Mouse (Mus musculus) testis, adult 2 months (tissue): ENCODE data around the gene Tex45.

Source experiments
- CTCF ChIP-seq: fragments of 200-500 bp; IDR thresholded peaks from 2 replicates; pipeline ENCODE4 v1.5.1; 2012; ENCODE audit warnings: low read depth, mild to moderate bottlenecking, inconsistent platforms, low read length, moderate library complexity; ENCODE audit not compliant: control insufficient read depth, insufficient read depth, insufficient replicate concordance
- POLR2A ChIP-seq: fragments of 200-500 bp; IDR thresholded peaks from 2 replicates; pipeline ENCODE4 v1.6.1; 2012; ENCODE audit warnings: low read depth, mild to moderate bottlenecking, inconsistent platforms, low read length, moderate library complexity; ENCODE audit not compliant: control insufficient read depth

GRCm38 (mm10) chr8:3536053-3536841 lies 65.6 kb downstream of the Tex45 start:
- TF ChIP-seq CTCF (no peak), POLR2A (no peak)
